Mouse (Mus musculus) lung, postnatal 0 days (tissue): Measurements from ENCODE around the gene Vangl2. TPM values are rescaled to one million over a fixed set of nuclear protein-coding genes. Genes with fewer than 3 reads are reported as not detected.

Source experiments
- ATAC-seq: fragments of 200-750 bp; cut with Nextera tagmentation; 2 replicates; pipeline ENCODE4 v1.8.0; 2017; ENCODE audit warnings: moderate library complexity
- DNase-seq: peaks from one replicate; pipeline ENCODE4 v3.0.0-alpha.2; 2016; ENCODE audit warnings: low spot score
- H3K27ac ChIP-seq: fragments of 300-500 bp; sonication (generic); 2 replicates; pipeline ENCODE4 v1.5.1; 2014; ENCODE audit warnings: antibody characterized with exemption, mild to moderate bottlenecking, low read length, mixed read lengths
- H3K27me3 ChIP-seq: fragments of 300-500 bp; sonication (generic); replicated peaks from 2 replicates; pipeline ENCODE4 v1.6.1; 2014; ENCODE audit warnings: low read length, mixed read lengths; ENCODE audit not compliant: insufficient read depth
- H3K36me3 ChIP-seq: fragments of 300-500 bp; sonication (generic); 2 replicates; pipeline ENCODE4 v1.6.1; 2014; ENCODE audit warnings: low read length, mixed read lengths; ENCODE audit not compliant: insufficient read depth
- H3K4me1 ChIP-seq: fragments of 300-500 bp; sonication (generic); 2 replicates; pipeline ENCODE4 v1.6.1; 2014; ENCODE audit warnings: antibody characterized with exemption, low read depth, low read length, mixed read lengths; ENCODE audit not compliant: insufficient read depth
- H3K4me2 ChIP-seq: fragments of 300-500 bp; sonication (generic); replicated peaks from 2 replicates; pipeline ENCODE4 v1.6.1; 2014; ENCODE audit warnings: low read depth, mild to moderate bottlenecking, low read length, moderate library complexity, mixed read lengths
- H3K4me3 ChIP-seq: fragments of 300-500 bp; sonication (generic); 2 replicates; pipeline ENCODE4 v1.5.1; 2014; ENCODE audit warnings: low read depth, low read length
- H3K9ac ChIP-seq: fragments of 300-500 bp; sonication (generic); replicated peaks from 2 replicates; pipeline ENCODE4 v1.6.1; 2014; ENCODE audit warnings: low read depth, mild to moderate bottlenecking
- H3K9me3 ChIP-seq: fragments of 300-500 bp; sonication (generic); 2 replicates; pipeline ENCODE4 v1.6.1; 2016; ENCODE audit warnings: low read length, mixed read lengths
- CTCF ChIP-seq: IDR thresholded peaks from 2 replicates; pipeline ENCODE4 v1.5.1; 2016; ENCODE audit warnings: antibody characterized with exemption, mild to moderate bottlenecking
- EP300 ChIP-seq: IDR thresholded peaks from 2 replicates; pipeline ENCODE4 v1.6.1; 2016; ENCODE audit warnings: antibody characterized with exemption, mild to moderate bottlenecking, control low read depth
- WGBS: fragments of 180-500 bp; shearing (Covaris S2); extraction: QIAGEN DNeasy Blood & Tissue Kit; methylation state at CpG from one replicate; pipeline ENCODE4 v1.1.7; 2014; 5-methylcytosine and 5-hydroxymethylcytosine counted together
- polyA plus RNA-seq: library from polyadenylated mRNA; unstranded; fragments of >200 nt; fragmentation: Nextera tagmentation; extraction: Ambion mirVana; gene quantifications from 2 replicates; pipeline ENCODE4 v1.2.1, GENCODE M21; 2015

Gene Vangl2
- polyA plus RNA-seq, result 6.2 and 6.9 TPM in 2 replicates

DNA sequence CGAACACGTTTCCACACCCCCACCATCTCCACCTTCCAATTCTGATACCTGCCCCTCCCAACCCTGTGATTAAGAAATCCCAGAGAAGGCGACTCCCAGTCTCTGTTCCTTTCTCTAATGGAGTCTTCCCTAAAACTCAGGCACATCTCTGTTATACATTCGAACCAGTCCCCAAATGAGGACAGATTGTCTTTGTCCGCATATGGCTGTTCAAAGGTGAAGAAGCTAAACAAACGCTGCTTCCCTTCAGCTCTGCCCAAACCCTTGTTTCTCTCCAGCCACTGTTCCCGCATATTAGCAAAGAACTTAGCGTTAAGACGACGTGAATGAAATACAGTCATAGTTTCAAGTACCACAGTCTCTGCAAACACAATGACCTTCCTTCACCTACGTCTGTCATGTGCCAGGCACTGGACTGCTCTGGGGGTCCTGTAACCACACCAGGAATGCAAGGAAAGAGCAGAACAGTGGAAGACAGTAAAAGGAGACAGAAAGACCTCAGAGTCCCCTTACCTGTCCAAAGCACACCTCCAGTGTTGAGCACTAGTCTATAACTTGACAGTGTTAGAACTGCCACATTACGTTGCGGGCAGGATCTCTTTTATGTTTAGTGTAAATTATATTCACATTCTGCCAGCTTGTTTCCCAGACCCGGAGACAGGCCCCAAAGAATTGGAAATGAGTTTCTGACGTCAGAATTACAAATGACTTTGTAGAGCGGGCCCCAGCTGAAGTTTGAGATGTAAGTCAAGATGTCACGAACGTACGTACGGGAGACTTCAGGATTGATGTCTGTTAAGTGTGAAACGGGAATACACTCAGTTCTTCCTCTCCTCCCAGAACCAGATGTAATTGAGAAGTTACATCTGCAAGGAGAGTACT is at the start of gene Vangl2:
Gene Vangl2 (minus strand): TSS at position 51 of the 882 bp plus-strand sequence.
- TF ChIP-seq CTCF (no peak), EP300 (no peak)

DNA sequence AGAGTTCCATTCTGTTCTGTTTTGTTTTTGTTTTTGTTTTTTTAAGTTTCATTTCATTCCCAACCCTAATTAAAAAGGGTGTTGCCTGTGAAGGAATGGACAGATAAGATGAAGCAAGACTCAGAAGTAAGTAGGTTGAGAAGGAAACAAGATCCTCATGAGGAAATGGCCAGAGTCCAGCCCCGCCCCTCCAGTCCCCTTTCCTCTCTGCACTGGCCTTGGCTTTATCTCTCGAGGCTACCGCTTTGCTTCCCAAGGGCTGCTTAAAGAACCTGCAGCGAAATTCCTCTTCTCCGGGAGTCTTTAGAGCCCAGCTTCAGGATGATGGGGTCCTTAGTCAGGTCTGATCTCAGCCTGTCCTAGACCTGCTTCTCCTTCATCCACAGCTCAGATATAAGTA is 49.7 kb upstream of the Vangl2 start:
- WGBS, result 48% methylated on average over 5 of the region's 5 CpGs
- no peak overlapping the region for H3K9ac ChIP-seq
- no peak for DNase-seq
- no peaks in the 10 kb centered on the region for H3K27me3 ChIP-seq
- no peaks in the 10 kb centered on the region for H3K4me1 ChIP-seq
- no peak for TF ChIP-seq EP300
- no peak overlapping the region for H3K4me2 ChIP-seq
- no peak overlapping the region for H3K4me3 ChIP-seq
- H3K36me3 ChIP-seq, result peaks cover 24% of the 10 kb centered on the region; the same call in 1 of the 2 replicates
- H3K27ac ChIP-seq, result no peak overlapping the region
- no peak for ATAC-seq
- no peaks in the 10 kb centered on the region for H3K9me3 ChIP-seq

More for the DNA sequence above, at the start of gene Vangl2:
- H3K4me3 ChIP-seq, result peak within 1 kb of the TSS; percentile 88
- no peaks in the 10 kb centered on the region for H3K36me3 ChIP-seq
- no peaks in the 10 kb centered on the region for H3K27me3 ChIP-seq
- ATAC-seq (no peak), DNase-seq (no peak)
- H3K9me3 ChIP-seq, result no peaks in the 10 kb centered on the region
- H3K4me2 ChIP-seq, result peak within 1 kb of the TSS; percentile 92
- peak within 1 kb of the TSS; percentile 84 for H3K9ac ChIP-seq
- H3K4me1 ChIP-seq, result peaks cover 4% of the 10 kb centered on the region; the same call in 1 of the 2 replicates
- no peak within 1 kb of the TSS for H3K27ac ChIP-seq
- 53% methylated on average over 21 of the region's 21 CpGs for WGBS

DNA sequence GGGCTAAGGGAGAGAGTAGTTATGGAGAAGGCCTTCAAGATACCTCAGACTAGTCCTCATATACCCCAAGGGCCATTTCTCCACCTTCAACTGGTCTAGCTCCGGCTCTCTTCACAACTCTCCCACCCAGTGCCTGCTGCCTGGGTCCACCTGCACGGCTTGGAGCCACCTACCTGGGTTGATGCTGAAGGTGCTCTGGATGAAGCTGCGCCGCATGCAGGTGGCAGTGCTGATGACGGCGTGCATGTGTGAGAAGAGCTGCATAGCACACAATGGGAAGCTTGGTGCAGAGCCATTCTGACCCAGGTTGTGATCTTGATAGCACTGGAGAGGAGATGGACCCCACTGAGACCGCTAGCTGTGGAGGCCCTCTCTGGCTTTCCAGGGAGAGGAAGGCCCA is 44.4 kb upstream of the Vangl2 start:
- H3K9ac ChIP-seq, result no peak overlapping the region
- no peaks in the 10 kb centered on the region for H3K27me3 ChIP-seq
- 96% methylated on average over 7 of the region's 7 CpGs for WGBS
- no peak overlapping the region for H3K27ac ChIP-seq
- ATAC-seq, result no peak
- no peak for TF ChIP-seq CTCF
- no peak for TF ChIP-seq EP300
- no peak overlapping the region for H3K4me2 ChIP-seq
- peaks cover 56% of the 10 kb centered on the region for H3K36me3 ChIP-seq
- no peak overlapping the region for H3K4me3 ChIP-seq
- no peak for DNase-seq
- no peaks in the 10 kb centered on the region for H3K4me1 ChIP-seq
- H3K9me3 ChIP-seq, result no peaks in the 10 kb centered on the region

DNA sequence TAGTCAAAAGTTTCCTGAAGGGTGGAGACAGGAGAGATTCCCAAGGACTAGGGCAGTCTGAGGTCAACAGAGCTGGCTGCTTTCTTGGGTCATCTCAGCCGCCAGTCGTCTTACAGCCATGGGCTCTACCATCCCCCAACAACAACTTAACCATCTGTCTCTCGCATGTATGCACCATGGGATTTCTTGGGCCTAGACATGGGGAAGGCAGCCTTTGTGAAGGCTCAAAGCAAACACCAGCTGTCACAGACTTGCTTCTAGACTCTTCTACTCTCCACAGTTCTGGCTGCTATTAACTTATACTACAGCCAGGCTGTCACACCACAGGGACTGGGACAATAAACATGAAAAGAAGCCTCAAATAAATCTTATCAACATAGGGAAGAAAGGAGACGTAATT is 43.3 kb upstream of the Vangl2 start:
- ATAC-seq (no peak), DNase-seq (no peak)
- TF ChIP-seq CTCF (no peak), EP300 (no peak)
- Histone ChIP-seq H3K9me3 (no peaks in the 10 kb centered on the region), H3K4me3 (no peak overlapping the region), H3K9ac (no peak overlapping the region), H3K4me1 (no peaks in the 10 kb centered on the region), H3K4me2 (no peak overlapping the region), H3K27me3 (no peaks in the 10 kb centered on the region), H3K27ac (no peak overlapping the region), H3K36me3 (peaks cover 63% of the 10 kb centered on the region)
- 81% methylated on average over 4 of the region's 4 CpGs for WGBS

DNA sequence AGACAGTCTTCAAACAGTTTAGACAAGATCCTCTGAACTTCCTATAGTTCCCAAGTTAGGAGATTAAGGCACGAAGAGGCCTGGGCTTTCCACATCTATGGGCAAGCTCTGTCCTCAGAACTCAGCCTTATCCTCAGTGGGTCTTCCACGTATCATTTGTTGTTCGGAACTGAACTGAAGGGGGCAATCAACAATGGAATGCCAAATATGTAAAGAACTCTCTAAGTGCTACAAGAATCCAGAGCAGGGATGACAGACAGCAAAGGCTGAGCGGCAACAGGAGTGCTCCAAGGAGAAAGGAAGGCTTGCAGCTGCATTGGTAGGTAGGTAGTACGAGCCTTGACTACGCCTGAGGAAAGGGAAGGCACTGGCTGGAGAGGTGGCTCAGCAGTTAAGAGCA is 42.0 kb upstream of the Vangl2 start:
- ATAC-seq (no peak), DNase-seq (no peak)
- Histone ChIP-seq H3K4me1 (no peaks in the 10 kb centered on the region), H3K4me2 (no peak overlapping the region), H3K27me3 (no peaks in the 10 kb centered on the region), H3K27ac (no peak overlapping the region), H3K9me3 (no peaks in the 10 kb centered on the region), H3K4me3 (no peak overlapping the region), H3K36me3 (peaks cover 74% of the 10 kb centered on the region), H3K9ac (no peak overlapping the region)
- TF ChIP-seq CTCF, result no peak
- no peak for TF ChIP-seq EP300
- WGBS, result 54% methylated on average over 6 of the region's 6 CpGs

DNA sequence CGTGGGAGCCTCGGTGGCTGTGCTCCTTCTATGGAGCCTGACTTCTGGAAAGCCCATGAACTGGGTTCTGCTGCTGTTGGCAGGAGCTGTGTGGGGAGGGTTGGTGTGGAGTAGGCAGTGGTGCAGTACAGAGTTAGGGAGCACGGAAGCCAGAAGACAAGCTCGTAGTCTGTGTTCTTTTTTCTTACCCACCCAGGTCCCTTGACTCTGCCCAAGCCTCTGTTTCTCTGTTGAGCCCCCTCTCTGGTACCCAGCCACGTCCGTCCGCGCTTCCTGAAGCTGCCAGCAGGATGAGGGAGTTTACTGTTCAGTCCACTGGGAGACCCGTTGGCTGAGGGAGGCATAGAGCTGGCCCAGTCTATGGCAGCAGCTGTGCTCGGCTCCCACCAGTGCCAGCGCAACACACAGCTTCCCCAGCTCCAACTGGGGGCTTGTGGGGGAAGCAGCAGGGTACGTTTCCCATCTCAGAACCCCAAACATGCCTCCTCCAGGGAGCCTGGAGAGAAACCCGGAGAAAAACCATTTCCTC is 36.4 kb upstream of the Vangl2 start:
- WGBS, result 74% methylated on average over 13 of the region's 13 CpGs
- H3K9ac ChIP-seq, result no peak overlapping the region
- no peaks in the 10 kb centered on the region for H3K27me3 ChIP-seq
- no peaks in the 10 kb centered on the region for H3K9me3 ChIP-seq
- TF ChIP-seq CTCF (no peak), EP300 (no peak)
- H3K27ac ChIP-seq, result no peak overlapping the region
- no peak for ATAC-seq
- no peak overlapping the region for H3K4me3 ChIP-seq
- peaks cover 33% of the 10 kb centered on the region; the same call in 1 of the 2 replicates for H3K36me3 ChIP-seq
- H3K4me2 ChIP-seq, result no peak overlapping the region
- no peaks in the 10 kb centered on the region for H3K4me1 ChIP-seq
- DNase-seq, result no peak
